18 mouse cellular contexts compared by ENCODE assay signal in genomic region chr9:123148430-123148829, GRCm38 (mm10). TPM values are rescaled to one million over a fixed set of nuclear protein-coding genes. Genes with fewer than 3 reads are reported as not detected.
DNase-seq lines count a peak whose midpoint lies in the region; ATAC-seq and TF ChIP-seq lines count a peak whose summit lies in the region.
"Had no signal": no experiment of that assay in that cellular context is flagged by ENCODE, and none has a peak within 500 bp of the region (broad histone marks: within the 10 kb centered on the region; RNA-seq: fewer than 3 reads in every experiment).

No protein-coding gene starts in this region.

- H3K4me3 ChIP-seq in kidney, postnatal 0 days (replicated peaks; ENCODE audit: low read depth, low read length) = no peak overlapping the region
- no peak overlapping the region for H3K4me3 ChIP-seq in kidney, embryonic 15.5 days (replicated peaks)
- no peak overlapping the region for H3K4me3 ChIP-seq in heart, adult 2 months
- no peak overlapping the region for H3K4me3 ChIP-seq in intestine, embryonic 16.5 days (ENCODE audit: low read length)
- no peak overlapping the region for H3K4me3 ChIP-seq in midbrain, postnatal 0 days (ENCODE audit: low read depth, low read length)
- H3K4me3 ChIP-seq: heart, embryonic 15.5 days; left cerebral cortex, adult 2 months; liver, embryonic 13.5 days; midbrain, embryonic 13.5 days had no signal

- no peaks in the 10 kb centered on the region for H3K79me2 ChIP-seq in heart, adult 2 months (replicated peaks; ENCODE audit: control insufficient read depth, insufficient read depth, low read length)

- DNase-seq in kidney, postnatal 0 days (ENCODE audit: low spot score) = peak; percentile 53
- DNase-seq in heart, adult 2 months = peak in 1 of 2 experiments; percentile 78
- DNase-seq in skeletal muscle tissue, adult 2 months (ENCODE audit: low read depth, low spot score) = peak; percentile 89
- DNase-seq in frontal cortex, postnatal 36 days (ENCODE audit: low spot score in 2 of 2) = no peak
- DNase-seq in midbrain, postnatal 0 days (ENCODE audit: low spot score) = no peak
- DNase-seq in cerebellum, adult 11-12 months = no peak
- DNase-seq: adrenal gland, postnatal 10 days; kidney, adult 9 months; liver, embryonic 13.5 days; thymus, postnatal 14 days had no signal

- peak; percentile 50; the same call in 1 of the 2 replicates for TF ChIP-seq POLR2A in heart, adult 2 months (IDR thresholded peaks at IDR 0.05; ENCODE audit: insufficient read depth, low read depth, low read length)

- H3K9ac ChIP-seq in kidney, postnatal 0 days (ENCODE audit: low read depth, low read length) = no peak overlapping the region
- no peak overlapping the region for H3K9ac ChIP-seq in kidney, embryonic 15.5 days
- no peak overlapping the region for H3K9ac ChIP-seq in heart, adult 2 months (ENCODE audit: low read depth, low read length)
- H3K9ac ChIP-seq in intestine, embryonic 16.5 days (ENCODE audit: low read depth, low read length) = no peak overlapping the region
- no peak overlapping the region for H3K9ac ChIP-seq in midbrain, postnatal 0 days (replicated peaks; ENCODE audit: low read length, poor library complexity, severe bottlenecking)
- H3K9ac ChIP-seq: heart, embryonic 15.5 days; liver, embryonic 13.5 days; midbrain, embryonic 13.5 days had no signal

- H3K9me3 ChIP-seq in kidney, postnatal 0 days (replicated peaks; ENCODE audit: low read length) = no peaks in the 10 kb centered on the region
- peaks cover 10% of the 10 kb centered on the region; the same call in 1 of the 2 replicates for H3K9me3 ChIP-seq in kidney, embryonic 15.5 days (replicated peaks)
- H3K9me3 ChIP-seq in intestine, embryonic 16.5 days (ENCODE audit: control insufficient read depth, low read length) = peaks cover 6% of the 10 kb centered on the region; the same call in 1 of the 2 replicates
- H3K9me3 ChIP-seq in midbrain, postnatal 0 days (ENCODE audit: low read length) = no peaks in the 10 kb centered on the region
- H3K9me3 ChIP-seq: heart, embryonic 15.5 days had no signal

- ATAC-seq in kidney, postnatal 0 days (replicated peaks; ENCODE audit: low FRiP score, low read depth) = no peak
- no peak for ATAC-seq in kidney, embryonic 15.5 days (replicated peaks; ENCODE audit: low FRiP score)
- ATAC-seq in intestine, embryonic 16.5 days = peak; percentile 49; the same call in 1 of the 2 replicates
- ATAC-seq in midbrain, postnatal 0 days (ENCODE audit: low FRiP score) = no peak
- ATAC-seq: midbrain, embryonic 13.5 days; Patski had no signal

- H3K27ac ChIP-seq in kidney, postnatal 0 days = no peak overlapping the region
- no peak overlapping the region for H3K27ac ChIP-seq in kidney, embryonic 15.5 days
- peak overlapping the region; percentile 80 for H3K27ac ChIP-seq in heart, adult 2 months
- H3K27ac ChIP-seq in intestine, embryonic 16.5 days (ENCODE audit: low read length) = no peak overlapping the region
- no peak overlapping the region for H3K27ac ChIP-seq in midbrain, postnatal 0 days (ENCODE audit: low read depth, low read length)
- H3K27ac ChIP-seq: heart, embryonic 15.5 days; left cerebral cortex, adult 2 months; liver, embryonic 13.5 days; midbrain, embryonic 13.5 days had no signal

- TF ChIP-seq CTCF in kidney, postnatal 0 days (IDR thresholded peaks at IDR 0.05; ENCODE audit: low read depth) = no peak
- no peak for TF ChIP-seq CTCF in heart, adult 2 months (IDR thresholded peaks at IDR 0.05)
- TF ChIP-seq CTCF in midbrain, postnatal 0 days (IDR thresholded peaks at IDR 0.05) = no peak

- intact Hi-C loops in heart, adult 2 months (cut with DNase I) = no loop called here

- H3K36me3 ChIP-seq in kidney, postnatal 0 days (ENCODE audit: insufficient read depth, low read length) = no peaks in the 10 kb centered on the region
- peaks cover 16% of the 10 kb centered on the region for H3K36me3 ChIP-seq in kidney, embryonic 15.5 days
- H3K36me3 ChIP-seq in heart, adult 2 months (ENCODE audit: control insufficient read depth, insufficient read depth, low read length) = no peaks in the 10 kb centered on the region
- peaks cover 4% of the 10 kb centered on the region; the same call in 1 of the 2 replicates for H3K36me3 ChIP-seq in intestine, embryonic 16.5 days (ENCODE audit: control insufficient read depth, insufficient read depth, low read length)
- H3K36me3 ChIP-seq in midbrain, postnatal 0 days (ENCODE audit: insufficient read depth, low read length) = no peaks in the 10 kb centered on the region

- 61% methylated on average over 5 of the region's 5 CpGs for WGBS in kidney, postnatal 0 days
- 63% methylated on average over 5 of the region's 5 CpGs for WGBS in kidney, embryonic 15.5 days
- 41% methylated on average over 5 of the region's 5 CpGs for WGBS in heart, adult 2 months
- 60% methylated on average over 5 of the region's 5 CpGs for WGBS in intestine, embryonic 16.5 days
- 81% methylated on average over 5 of the region's 5 CpGs for WGBS in midbrain, postnatal 0 days

- no peak overlapping the region for H3K4me2 ChIP-seq in kidney, postnatal 0 days (ENCODE audit: low read length)
- H3K4me2 ChIP-seq in kidney, embryonic 15.5 days = no peak overlapping the region
- no peak overlapping the region for H3K4me2 ChIP-seq in intestine, embryonic 16.5 days (ENCODE audit: low read depth, low read length)
- no peak overlapping the region for H3K4me2 ChIP-seq in midbrain, postnatal 0 days (ENCODE audit: low read depth, low read length, poor library complexity, severe bottlenecking)
- H3K4me2 ChIP-seq: heart, embryonic 15.5 days; liver, embryonic 13.5 days; midbrain, embryonic 13.5 days had no signal

- H3K27me3 ChIP-seq in kidney, postnatal 0 days (ENCODE audit: insufficient read depth, low read length) = no peaks in the 10 kb centered on the region
- no peaks in the 10 kb centered on the region for H3K27me3 ChIP-seq in kidney, embryonic 15.5 days
- H3K27me3 ChIP-seq in heart, adult 2 months (ENCODE audit: control insufficient read depth, insufficient read depth, low read length) = no peaks in the 10 kb centered on the region
- no peaks in the 10 kb centered on the region for H3K27me3 ChIP-seq in intestine, embryonic 16.5 days (replicated peaks; ENCODE audit: control insufficient read depth, insufficient read depth, low read length)
- no peaks in the 10 kb centered on the region for H3K27me3 ChIP-seq in midbrain, postnatal 0 days (ENCODE audit: insufficient read depth, low read length)
- H3K27me3 ChIP-seq: heart, embryonic 15.5 days; liver, embryonic 13.5 days; midbrain, embryonic 13.5 days; Patski had no signal

- TF ChIP-seq EP300 in heart, adult 2 months (IDR thresholded peaks at IDR 0.05; ENCODE audit: insufficient read depth, low read depth, low read length) = peak; percentile 81; the same call in 1 of the 2 replicates

- H3K4me1 ChIP-seq in kidney, postnatal 0 days (replicated peaks; ENCODE audit: insufficient read depth, low read length) = no peaks in the 10 kb centered on the region
- no peaks in the 10 kb centered on the region for H3K4me1 ChIP-seq in kidney, embryonic 15.5 days
- H3K4me1 ChIP-seq in heart, adult 2 months (ENCODE audit: control insufficient read depth, insufficient read depth, low read length) = peaks cover 10% of the 10 kb centered on the region
- peaks cover 2% of the 10 kb centered on the region; the same call in 1 of the 2 replicates for H3K4me1 ChIP-seq in intestine, embryonic 16.5 days (ENCODE audit: control insufficient read depth, insufficient read depth, low read length)
- H3K4me1 ChIP-seq in midbrain, postnatal 0 days (ENCODE audit: insufficient read depth, low read length) = no peaks in the 10 kb centered on the region
- H3K4me1 ChIP-seq: heart, embryonic 15.5 days; liver, embryonic 13.5 days; midbrain, embryonic 13.5 days had no signal

RNA-seq across cellular contexts. Expression of gene Clec3b, which starts 2.3 kb away (rescaled TPM):
- 0.69 and 1.6 TPM in 2 replicates for polyA plus RNA-seq in kidney, postnatal 0 days (2015; fragmentation: Nextera tagmentation; extraction: Ambion mirVana)
- 0.72 and 1.6 TPM in 2 replicates for polyA plus RNA-seq in kidney, embryonic 15.5 days (2015; fragmentation: Nextera tagmentation; extraction: Ambion mirVana)
- total RNA-seq in heart, adult 2 months (2021) = 10 to 100 TPM; 47.0 to 71.1 TPM
- 60.6 and 62.3 TPM in 2 replicates for polyA plus RNA-seq in heart, adult 2 months (2012; rRNA removed)
- 0.27 and 0.42 TPM in 2 replicates for polyA plus RNA-seq in intestine, embryonic 16.5 days (2015; fragmentation: Nextera tagmentation; extraction: Ambion mirVana)
- 1.3 TPM in 2 replicates for total RNA-seq in midbrain, postnatal 0 days (2014; rRNA removed)
- 3.7 and 4.9 TPM in 2 replicates for polyA plus RNA-seq in midbrain, postnatal 0 days (2015; fragmentation: Nextera tagmentation; extraction: Ambion mirVana)
- total RNA-seq: common myeloid progenitor, adult 5-6 weeks had no signal
- polyA plus RNA-seq: midbrain, embryonic 13.5 days; neural tube, embryonic 11.5 days; Patski had no signal

RNA-seq across cellular contexts. Expression of gene Exosc7, which starts 35.4 kb away (rescaled TPM):
- polyA plus RNA-seq in kidney, postnatal 0 days (2015; fragmentation: Nextera tagmentation; extraction: Ambion mirVana) = 90.9 and 91.1 TPM in 2 replicates
- polyA plus RNA-seq in kidney, embryonic 15.5 days (2015; fragmentation: Nextera tagmentation; extraction: Ambion mirVana) = 125 and 133 TPM in 2 replicates
- total RNA-seq in heart, adult 2 months (2021) = 10 to 100 TPM; 26.7 to 27.9 TPM
- 19.8 and 34.5 TPM in 2 replicates for polyA plus RNA-seq in heart, adult 2 months (2012; rRNA removed)
- 130 and 146 TPM in 2 replicates for polyA plus RNA-seq in intestine, embryonic 16.5 days (2015; fragmentation: Nextera tagmentation; extraction: Ambion mirVana)
- 21.4 and 36.7 TPM in 2 replicates for total RNA-seq in midbrain, postnatal 0 days (2014; rRNA removed)
- 59.3 and 61.1 TPM in 2 replicates for polyA plus RNA-seq in midbrain, postnatal 0 days (2015; fragmentation: Nextera tagmentation; extraction: Ambion mirVana)

RNA-seq across cellular contexts. Expression of gene Zdhhc3, which starts 35.4 kb away (rescaled TPM):
- polyA plus RNA-seq in kidney, postnatal 0 days (2015; fragmentation: Nextera tagmentation; extraction: Ambion mirVana) = 57.9 and 58.7 TPM in 2 replicates
- 73.2 and 75.9 TPM in 2 replicates for polyA plus RNA-seq in kidney, embryonic 15.5 days (2015; fragmentation: Nextera tagmentation; extraction: Ambion mirVana)
- 10 to 100 TPM; 36.7 to 42.8 TPM for total RNA-seq in heart, adult 2 months (2021)
- polyA plus RNA-seq in heart, adult 2 months (2012; rRNA removed) = 57.8 and 66.2 TPM in 2 replicates
- polyA plus RNA-seq in intestine, embryonic 16.5 days (2015; fragmentation: Nextera tagmentation; extraction: Ambion mirVana) = 75.8 and 76.9 TPM in 2 replicates
- total RNA-seq in midbrain, postnatal 0 days (2014; rRNA removed) = 72.5 and 76.7 TPM in 2 replicates
- 85.4 and 86.9 TPM in 2 replicates for polyA plus RNA-seq in midbrain, postnatal 0 days (2015; fragmentation: Nextera tagmentation; extraction: Ambion mirVana)

Comparison
In these comparisons a context has a peak if more than half of its experiments do, and no peak if none do; other contexts are left out.
1. DNase-seq: peak in kidney, postnatal 0 days (single experiment) and skeletal muscle tissue, adult 2 months (single experiment); none in frontal cortex, postnatal 36 days (0 of 2), midbrain, postnatal 0 days (single experiment) and cerebellum, adult 11-12 months (single experiment).
2. RNA of gene Clec3b, which starts 2.3 kb away (polyA plus RNA-seq): 60.6 to 62.3 TPM in heart, adult 2 months; 3.7 to 4.9 TPM in midbrain, postnatal 0 days, 0.69 to 1.6 TPM in kidney, postnatal 0 days, 0.72 to 1.6 TPM in kidney, embryonic 15.5 days and 0.27 to 0.42 TPM in intestine, embryonic 16.5 days; every median in the first group is over 10 times any median in the second.